Mouse (Mus musculus) mesoderm, embryonic 11.5 days (tissue): ENCODE results near the gene Cts3.
"Not testable (repeated sequence)": the region's sequence is repeated elsewhere in the genome, so short reads cannot be mapped to it uniquely, and the experiment has no call there.

Experiments
- DNase-seq: peaks from one replicate; pipeline ENCODE4 v3.0.0-alpha.2; 2012; ENCODE audit warnings: low read depth, low spot score

Cts3 gene

GRCm38 (mm10) chr13:61570027-61570426 is at the start of gene Cts3:
Gene Cts3, minus strand, starts transcription at chr13:61570127.
- no peak for DNase-seq

GRCm38 (mm10) chr13:61568074-61568473 is 1.9 kb downstream of the Cts3 start, which contains the start of gene Gm49352:
Gene Gm49352, minus strand, starts transcription at chr13:61568174.
- not testable (repeated sequence) for DNase-seq

GRCm38 (mm10) chr13:61541631-61542030 is 28.3 kb downstream of the Cts3 start, which contains the start of gene Ctsm:
Gene Ctsm, minus strand, starts transcription at chr13:61541839.
- DNase-seq: no peak
